Mouse (Mus musculus) effector memory CD4-positive, alpha-beta T cell, adult 7 months (primary cell): ENCODE results near the gene Olfr722. TPM values are rescaled to one million over a fixed set of nuclear protein-coding genes. Genes with fewer than 3 reads are reported as not detected.

Experiments used
- polyA plus RNA-seq: library from polyadenylated mRNA; unstranded; fragments of 100-300 nt; shearing (Covaris generic); gene quantifications from one replicate; pipeline ENCODE4 v1.2.1, GENCODE M21; 2017

The Olfr722 gene
- not detected for polyA plus RNA-seq

DNA sequence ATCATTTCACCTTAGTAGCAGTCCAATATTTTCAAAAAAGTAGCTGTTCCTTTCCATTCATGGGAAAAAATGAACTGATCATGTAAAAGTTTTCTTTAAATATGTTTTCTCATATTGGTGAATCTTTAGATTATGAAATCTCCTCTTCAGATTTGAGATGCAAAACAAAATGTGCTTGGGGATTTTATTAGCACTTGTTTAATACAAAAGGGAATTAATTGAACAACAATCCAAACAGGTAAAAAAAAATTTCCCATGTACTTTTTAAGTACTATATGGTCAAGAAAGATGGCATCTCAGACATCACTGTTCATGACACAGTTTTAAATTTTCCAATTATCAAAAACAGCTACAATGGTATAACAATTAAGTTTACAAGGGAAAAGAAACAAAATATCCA, at the start of gene Olfr722:
Gene Olfr722 (minus strand): TSS at position 101 of the 400 bp plus-strand sequence.

DNA sequence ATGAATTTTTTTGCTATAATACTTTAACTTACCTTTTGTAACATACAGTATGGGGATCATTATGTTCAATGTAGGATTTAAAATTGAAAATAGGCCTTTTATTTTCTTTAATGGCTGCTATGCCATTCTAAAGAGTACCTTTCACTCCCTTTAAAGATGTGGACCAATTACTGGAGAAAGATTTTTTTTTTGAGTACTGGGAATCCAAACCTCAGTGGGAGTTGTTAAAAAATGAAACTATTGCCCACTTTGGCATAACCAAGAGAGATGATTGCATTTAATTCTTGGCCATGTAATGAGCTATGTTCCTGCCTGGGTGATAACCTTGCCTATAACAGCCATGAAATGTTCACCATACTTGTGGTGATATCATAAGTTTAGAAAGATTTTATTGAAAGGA, 29.9 kb upstream of the Olfr722 start, which contains the start of gene Olfr723:
Gene Olfr723 (minus strand): TSS at position 101 of the 400 bp plus-strand sequence.

Other genes with a start within 250 kb of the Olfr722 start
- gene Armh4, start 118.6 kb downstream of the Olfr722 start, polyA plus RNA-seq = not detected
- gene Olfr723, start 29.8 kb upstream of the Olfr722 start, polyA plus RNA-seq = not detected
- gene Olfr724, start 61.3 kb upstream of the Olfr722 start, polyA plus RNA-seq = not detected
- gene Olfr725, start 138.4 kb upstream of the Olfr722 start, polyA plus RNA-seq = not detected
- gene Olfr726, start 189.0 kb upstream of the Olfr722 start, polyA plus RNA-seq = not detected
- gene Olfr727, start 221.2 kb upstream of the Olfr722 start, polyA plus RNA-seq = 0.63 TPM
- gene Olfr728, start 240.7 kb upstream of the Olfr722 start, polyA plus RNA-seq = 0.52 TPM